Mouse (Mus musculus) liver, postnatal 0 days (tissue): ENCODE results near the gene Zbtb3. TPM values are rescaled to one million over a fixed set of nuclear protein-coding genes. Genes with fewer than 3 reads are reported as not detected.

Experiments
- ATAC-seq: fragments of 200-750 bp; cut with Nextera tagmentation; 2 replicates; pipeline ENCODE4 v1.8.0; 2017; ENCODE audit warnings: mild to moderate bottlenecking, moderate library complexity
- DNase-seq: peaks from one replicate; pipeline ENCODE4 v3.0.0-alpha.2; 2016
- H3K27ac ChIP-seq: fragments of 300-500 bp; sonication (generic); 2 replicates; pipeline ENCODE4 v1.5.1; 2014; ENCODE audit warnings: antibody characterized with exemption, moderate library complexity, mild to moderate bottlenecking, low read depth
- H3K27me3 ChIP-seq: fragments of 300-500 bp; sonication (generic); 2 replicates; pipeline ENCODE4 v1.6.1; 2014; ENCODE audit warnings: low read length, control low read depth, mixed read lengths; ENCODE audit not compliant: insufficient read depth
- H3K36me3 ChIP-seq: fragments of 300-500 bp; sonication (generic); replicated peaks from 2 replicates; pipeline ENCODE4 v1.6.1; 2014; ENCODE audit warnings: mild to moderate bottlenecking, control low read depth, low read length, moderate library complexity, mixed read lengths; ENCODE audit not compliant: insufficient read depth
- H3K4me1 ChIP-seq: fragments of 300-500 bp; sonication (generic); 2 replicates; pipeline ENCODE4 v1.6.1; 2014; ENCODE audit warnings: antibody characterized with exemption, mild to moderate bottlenecking, control low read depth; ENCODE audit not compliant: insufficient read depth
- H3K4me2 ChIP-seq: fragments of 300-500 bp; sonication (generic); 2 replicates; pipeline ENCODE4 v1.6.1; 2014; ENCODE audit warnings: low read depth, mild to moderate bottlenecking, low read length, moderate library complexity, mixed read lengths
- H3K4me3 ChIP-seq: fragments of 300-500 bp; sonication (generic); 2 replicates; pipeline ENCODE4 v1.5.1; 2014; ENCODE audit warnings: low read depth, low read length
- H3K9ac ChIP-seq: fragments of 300-500 bp; sonication (generic); replicated peaks from 2 replicates; pipeline ENCODE4 v1.6.1; 2014; ENCODE audit warnings: mild to moderate bottlenecking, moderate library complexity
- H3K9me3 ChIP-seq: fragments of 300-500 bp; sonication (generic); 2 replicates; pipeline ENCODE4 v1.6.1; 2016; ENCODE audit warnings: mild to moderate bottlenecking, control low read depth, low read length, mixed read lengths
- CTCF ChIP-seq: sonication (generic); IDR thresholded peaks from 2 replicates; pipeline ENCODE4 v1.5.1; 2016; ENCODE audit warnings: antibody characterized with exemption, low read depth
- EP300 ChIP-seq: IDR thresholded peaks from 2 replicates; pipeline ENCODE4 v1.6.1; 2016; ENCODE audit warnings: antibody characterized with exemption, low read depth, mild to moderate bottlenecking
- WGBS: fragments of 180-500 bp; shearing (Covaris S2); extraction: QIAGEN DNeasy Blood & Tissue Kit; methylation state at CpG from one replicate; pipeline ENCODE4 v1.1.7; 2014; ENCODE audit not compliant: insufficient replicate concordance; 5-methylcytosine and 5-hydroxymethylcytosine counted together
- polyA plus RNA-seq: library from polyadenylated mRNA; unstranded; fragments of >200 nt; fragmentation: Nextera tagmentation; extraction: Ambion mirVana; gene quantifications from 2 replicates; pipeline ENCODE4 v1.2.1, GENCODE M21; 2015

The Zbtb3 gene
- polyA plus RNA-seq, 1 experiment from 2014 or later = 0.82 TPM

GRCm38 (mm10) chr19:8837251-8837791, 35.0 kb downstream of the Zbtb3 start, which contains the start of gene Bscl2:
TSS of gene Bscl2 (plus strand) at chr19:8837467.
- H3K27ac ChIP-seq = peak within 1 kb of the TSS; percentile 91
- 1% methylated on average over 38 of the region's 38 CpGs for WGBS
- TF ChIP-seq CTCF = peak; percentile 70
- no peak; the same call in 1 of the 2 replicates for TF ChIP-seq EP300
- H3K9me3 ChIP-seq = no peaks in the 10 kb centered on the region
- DNase-seq (peak; percentile 86), ATAC-seq (peak; percentile 84)
- H3K4me1 ChIP-seq = peaks cover 32% of the 10 kb centered on the region
- peak within 1 kb of the TSS; percentile 77 for H3K9ac ChIP-seq
- peak within 1 kb of the TSS; percentile 63 for H3K4me3 ChIP-seq
- peak within 1 kb of the TSS; percentile 97 for H3K4me2 ChIP-seq
- peaks cover 29% of the 10 kb centered on the region for H3K36me3 ChIP-seq
- no peaks in the 10 kb centered on the region for H3K27me3 ChIP-seq

- Histone ChIP-seq H3K36me3 (peaks cover 24% of the 10 kb centered on the region), H3K4me1 (peaks cover 32% of the 10 kb centered on the region), H3K4me2 (peak overlapping the region; percentile 97), H3K27me3 (no peaks in the 10 kb centered on the region), H3K27ac (peak overlapping the region; percentile 91), H3K9ac (peak overlapping the region; percentile 77), H3K4me3 (peak overlapping the region; percentile 63), H3K9me3 (no peaks in the 10 kb centered on the region)
- peak; percentile 55 for DNase-seq
- TF ChIP-seq EP300 (no peak), CTCF (no peak)
- ATAC-seq = peak; percentile 9; the same call in 1 of the 2 replicates
- WGBS = 25% methylated on average over 15 of the region's 15 CpGs
These were observed 35.8 kb downstream of the Zbtb3 start for GRCm38 (mm10) chr19:8838041-8838730.

GRCm38 (mm10) chr19:8839103-8839907, 37.0 kb downstream of the Zbtb3 start, which contains the start of gene Gng3:
TSS of gene Gng3 (minus strand) at chr19:8839194.
- no peak for DNase-seq
- Histone ChIP-seq H3K27me3 (no peaks in the 10 kb centered on the region), H3K36me3 (peaks cover 14% of the 10 kb centered on the region), H3K4me3 (peak within 1 kb of the TSS; percentile 63), H3K4me1 (peaks cover 32% of the 10 kb centered on the region), H3K4me2 (peak within 1 kb of the TSS; percentile 97), H3K27ac (peak within 1 kb of the TSS; percentile 91), H3K9ac (peak within 1 kb of the TSS; percentile 77), H3K9me3 (no peaks in the 10 kb centered on the region)
- TF ChIP-seq EP300 = no peak
- no peak for TF ChIP-seq CTCF
- 78% methylated on average over 11 of the region's 11 CpGs for WGBS
- ATAC-seq = no peak

- peak; percentile 85 for DNase-seq
- 27% methylated on average over 29 of the region's 29 CpGs for WGBS
- H3K4me3 ChIP-seq = peak overlapping the region; percentile 69
- H3K4me1 ChIP-seq = peaks cover 32% of the 10 kb centered on the region
- TF ChIP-seq EP300 = no peak
- 0 out of 2 replicates have a peak, but pooled peaks have one; percentile 3 for TF ChIP-seq CTCF
- peaks cover 7% of the 10 kb centered on the region; the same call in 1 of the 2 replicates for H3K36me3 ChIP-seq
- ATAC-seq = peak; percentile 68
- peak overlapping the region; percentile 93 for H3K4me2 ChIP-seq
- peak overlapping the region; percentile 71 for H3K27ac ChIP-seq
- no peaks in the 10 kb centered on the region for H3K9me3 ChIP-seq
- H3K9ac ChIP-seq = peak overlapping the region; percentile 82
- H3K27me3 ChIP-seq = no peaks in the 10 kb centered on the region
These were observed 37.8 kb downstream of the Zbtb3 start for GRCm38 (mm10) chr19:8839908-8840791.

- Histone ChIP-seq H3K4me2 (peak overlapping the region; percentile 93), H3K4me1 (peaks cover 32% of the 10 kb centered on the region), H3K27ac (peak overlapping the region; percentile 71; the same call in 1 of the 2 replicates), H3K9me3 (no peaks in the 10 kb centered on the region), H3K9ac (peak overlapping the region; percentile 82), H3K27me3 (no peaks in the 10 kb centered on the region), H3K4me3 (peak overlapping the region; percentile 69), H3K36me3 (peaks cover 5% of the 10 kb centered on the region)
- DNase-seq (no peak), ATAC-seq (no peak)
- 83% methylated on average over 7 of the region's 7 CpGs for WGBS
- TF ChIP-seq EP300 (no peak), CTCF (no peak)
These were observed 38.7 kb downstream of the Zbtb3 start for GRCm38 (mm10) chr19:8841012-8841411.
